Mouse (Mus musculus): Measurements from ENCODE around the gene Lrrc73. TPM values are rescaled to one million over a fixed set of nuclear protein-coding genes. Genes with fewer than 3 reads are reported as not detected.

Gene Lrrc73
- polyA plus RNA-seq, 1 experiment, result 1.9 TPM

DNA sequence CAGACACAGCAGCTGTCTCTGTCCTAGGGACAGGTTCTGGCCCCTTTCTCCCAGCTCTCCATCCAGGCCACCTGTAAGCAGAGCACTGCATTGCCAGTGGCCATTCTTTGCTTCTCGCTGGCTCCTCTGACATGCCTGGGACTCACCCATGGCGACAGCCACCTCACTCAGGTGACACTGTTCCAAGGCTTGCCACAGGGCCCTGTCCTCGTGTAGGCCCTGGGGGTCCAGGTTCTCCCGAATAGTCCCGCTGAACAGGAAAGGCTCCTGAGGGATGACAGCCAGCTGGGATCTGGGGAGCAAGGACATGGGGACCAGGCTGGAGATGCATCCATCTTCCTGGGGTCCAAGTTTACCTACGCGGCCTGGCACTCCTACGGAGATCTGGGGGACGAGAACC lies 50.9 kb downstream of the Lrrc73 start:
- no peak overlapping the region for H3K4me3 ChIP-seq (ENCODE audit: low read depth, low read length)
- peaks cover 33% of the 10 kb centered on the region for H3K36me3 ChIP-seq (ENCODE audit: control insufficient read depth, insufficient read depth, low read length)
- WGBS, result 93% methylated on average over 9 of the region's 9 CpGs
- H3K27ac ChIP-seq (ENCODE audit: insufficient read depth, low read depth, low read length), result no peak overlapping the region
- TF ChIP-seq POLR2A (IDR thresholded peaks at IDR 0.05; ENCODE audit: low read depth, low read length) (no peak), CTCF (IDR thresholded peaks at IDR 0.05; ENCODE audit: extremely low read depth, insufficient read length, insufficient replicate concordance, low read depth, low read length) (no peak)
- H3K4me1 ChIP-seq (ENCODE audit: control insufficient read depth, insufficient read depth, insufficient read length, low read length), result no peaks in the 10 kb centered on the region
- H3K27me3 ChIP-seq (ENCODE audit: control insufficient read depth, insufficient read depth, low read length), result 0 out of 2 replicates have a peak, but pooled peaks cover 3% of the 10 kb centered on the region

Other genes with a start within 250 kb of the Lrrc73 start
- gene Vegfa, start 221.2 kb upstream of the Lrrc73 start, polyA plus RNA-seq (2012; rRNA removed), result 108 and 177 TPM in 2 replicates
- 14.4 and 19.5 TPM in 2 replicates for gene Mrps18a, start 142.5 kb upstream of the Lrrc73 start, polyA plus RNA-seq (2012; rRNA removed)
- gene Rsph9, start 109.3 kb upstream of the Lrrc73 start, polyA plus RNA-seq (2012; rRNA removed), result 3.4 and 4.3 TPM in 2 replicates
- 14.8 and 27.1 TPM in 2 replicates for gene Mad2l1bp, start 100.0 kb upstream of the Lrrc73 start, polyA plus RNA-seq (2012; rRNA removed)
- 92.2 and 198 TPM in 2 replicates for gene Gtpbp2, start 92.5 kb upstream of the Lrrc73 start, polyA plus RNA-seq (2012; rRNA removed)
- gene Polh, start 50.9 kb upstream of the Lrrc73 start, polyA plus RNA-seq (2012; rRNA removed), result 1.0 and 1.7 TPM in 2 replicates
- gene Xpo5, start 50.7 kb upstream of the Lrrc73 start, polyA plus RNA-seq (2012; rRNA removed), result 5.3 and 8.4 TPM in 2 replicates
- 16.2 and 24.6 TPM in 2 replicates for gene Polr1c, start 5.5 kb upstream of the Lrrc73 start, polyA plus RNA-seq (2012; rRNA removed)
- gene Yipf3, start 5.5 kb upstream of the Lrrc73 start, polyA plus RNA-seq (2012; rRNA removed), result 120 and 305 TPM in 2 replicates
- 43.4 and 89.2 TPM in 2 replicates for gene Tjap1, start 29.5 kb downstream of the Lrrc73 start, polyA plus RNA-seq (2012; rRNA removed)
- gene Dlk2, start 43.9 kb downstream of the Lrrc73 start, polyA plus RNA-seq (2012; rRNA removed), result 0.27 and 1.0 TPM in 2 replicates
- 28.7 and 37.5 TPM in 2 replicates for gene Abcc10, start 74.8 kb downstream of the Lrrc73 start, polyA plus RNA-seq (2012; rRNA removed)
- 1.9 and 5.8 TPM in 2 replicates for gene Zfp318, start 130.2 kb downstream of the Lrrc73 start, polyA plus RNA-seq (2012; rRNA removed)
- gene Crip3, start 175.4 kb downstream of the Lrrc73 start, polyA plus RNA-seq (2012; rRNA removed), result not detected in 2 replicates
- not detected in 2 replicates for gene Slc22a7, start 184.9 kb downstream of the Lrrc73 start, polyA plus RNA-seq (2012; rRNA removed)
- 0.20 and 0.25 TPM in 2 replicates for gene Ttbk1, start 234.1 kb downstream of the Lrrc73 start, polyA plus RNA-seq (2012; rRNA removed)
- 3.3 and 6.3 TPM in 2 replicates for gene Dnph1, start 243.2 kb downstream of the Lrrc73 start, polyA plus RNA-seq (2012; rRNA removed)

Data from small intestine, adult 2 months (tissue).